Comparison of ENCODE assay signal across 8 mouse cellular contexts in genomic region chr2:26594022-26594346, GRCm38 (mm10). TPM values are rescaled to one million over a fixed set of nuclear protein-coding genes. Genes with fewer than 3 reads are reported as not detected.
DNase-seq lines count a peak whose midpoint lies in the region; ATAC-seq and TF ChIP-seq lines count a peak whose summit lies in the region.
"Had no signal": no experiment of that assay in that cellular context is flagged by ENCODE, and none has a peak within 500 bp of the region (broad histone marks: within the 10 kb centered on the region; RNA-seq: fewer than 3 reads in every experiment).

No protein-coding gene starts in this region.

- H3K27ac ChIP-seq in testis, adult 2 months (ENCODE audit: control insufficient read depth, insufficient read depth, low read depth, low read length) = no peak overlapping the region
- H3K27ac ChIP-seq in heart, embryonic 16.5 days (ENCODE audit: low read length) = no peak overlapping the region
- no peak overlapping the region for H3K27ac ChIP-seq in liver, embryonic 11.5 days (ENCODE audit: low read depth, low read length)
- no peak overlapping the region for H3K27ac ChIP-seq in small intestine, adult 2 months (ENCODE audit: insufficient read depth, low read depth, low read length)
- H3K27ac ChIP-seq in forebrain, embryonic 16.5 days (ENCODE audit: low read length) = no peak overlapping the region
- H3K27ac ChIP-seq: hindbrain, embryonic 15.5 days had no signal

- no peak overlapping the region for H3K4me3 ChIP-seq in testis, adult 2 months (ENCODE audit: control insufficient read depth, low read depth, low read length)
- no peak overlapping the region for H3K4me3 ChIP-seq in heart, embryonic 16.5 days (ENCODE audit: low read length)
- no peak overlapping the region for H3K4me3 ChIP-seq in liver, embryonic 11.5 days (ENCODE audit: low read depth, low read length)
- H3K4me3 ChIP-seq in small intestine, adult 2 months (ENCODE audit: low read depth, low read length) = no peak overlapping the region
- no peak overlapping the region for H3K4me3 ChIP-seq in forebrain, embryonic 16.5 days (replicated peaks; ENCODE audit: low read length)
- H3K4me3 ChIP-seq: hindbrain, embryonic 15.5 days had no signal

- no peaks in the 10 kb centered on the region for H3K27me3 ChIP-seq in testis, adult 2 months (ENCODE audit: control insufficient read depth, insufficient read depth, low read length)
- no peaks in the 10 kb centered on the region for H3K27me3 ChIP-seq in heart, embryonic 16.5 days (ENCODE audit: control insufficient read depth, insufficient read depth, low read length)
- no peaks in the 10 kb centered on the region for H3K27me3 ChIP-seq in liver, embryonic 11.5 days (replicated peaks; ENCODE audit: control insufficient read depth, insufficient read depth, low read length)
- H3K27me3 ChIP-seq in small intestine, adult 2 months (ENCODE audit: control insufficient read depth, insufficient read depth, low read length) = no peaks in the 10 kb centered on the region
- H3K27me3 ChIP-seq in forebrain, embryonic 16.5 days (replicated peaks; ENCODE audit: control insufficient read depth, insufficient read depth, low read length) = no peaks in the 10 kb centered on the region
- H3K27me3 ChIP-seq: hindbrain, embryonic 15.5 days had no signal

- no peak overlapping the region for H3K4me2 ChIP-seq in heart, embryonic 16.5 days (ENCODE audit: low read depth, low read length)
- H3K4me2 ChIP-seq in liver, embryonic 11.5 days = no peak overlapping the region
- H3K4me2 ChIP-seq in forebrain, embryonic 16.5 days (ENCODE audit: low read length) = no peak overlapping the region
- H3K4me2 ChIP-seq: hindbrain, embryonic 15.5 days had no signal

- 54% methylated on average over 9 of the region's 9 CpGs for WGBS in heart, embryonic 16.5 days
- 55% methylated on average over 9 of the region's 9 CpGs for WGBS in liver, embryonic 11.5 days
- WGBS in small intestine, adult 2 months = 29% methylated on average over 9 of the region's 9 CpGs
- 71% methylated on average over 9 of the region's 9 CpGs for WGBS in forebrain, embryonic 16.5 days

- no peaks in the 10 kb centered on the region for H3K36me3 ChIP-seq in testis, adult 2 months (ENCODE audit: control insufficient read depth, insufficient read depth, low read length)
- H3K36me3 ChIP-seq in heart, embryonic 16.5 days (ENCODE audit: control insufficient read depth, insufficient read depth) = peaks cover 16% of the 10 kb centered on the region
- H3K36me3 ChIP-seq in liver, embryonic 11.5 days (ENCODE audit: control insufficient read depth, insufficient read depth, low read length) = peaks cover 6% of the 10 kb centered on the region; the same call in 1 of the 2 replicates
- H3K36me3 ChIP-seq in small intestine, adult 2 months (ENCODE audit: control insufficient read depth, insufficient read depth, low read length) = peaks cover 49% of the 10 kb centered on the region
- H3K36me3 ChIP-seq in forebrain, embryonic 16.5 days (ENCODE audit: control insufficient read depth, insufficient read depth) = no peaks in the 10 kb centered on the region
- H3K36me3 ChIP-seq: hindbrain, embryonic 15.5 days had no signal

- H3K4me1 ChIP-seq in testis, adult 2 months (ENCODE audit: control insufficient read depth, insufficient read depth, low read length) = no peaks in the 10 kb centered on the region; the same call in 1 of the 2 replicates
- H3K4me1 ChIP-seq in heart, embryonic 16.5 days (ENCODE audit: control insufficient read depth, insufficient read depth, low read length) = peaks cover 7% of the 10 kb centered on the region
- H3K4me1 ChIP-seq in liver, embryonic 11.5 days (replicated peaks; ENCODE audit: control insufficient read depth, insufficient read depth, low read length) = peaks cover 12% of the 10 kb centered on the region
- H3K4me1 ChIP-seq in small intestine, adult 2 months (ENCODE audit: control insufficient read depth, insufficient read depth, insufficient read length, low read length) = peaks cover 19% of the 10 kb centered on the region
- no peaks in the 10 kb centered on the region for H3K4me1 ChIP-seq in forebrain, embryonic 16.5 days (replicated peaks; ENCODE audit: control insufficient read depth, insufficient read depth, low read length)
- H3K4me1 ChIP-seq: hindbrain, embryonic 15.5 days had no signal

- no peak for DNase-seq in testis, postnatal 14 days (ENCODE audit: low spot score)
- peak; percentile 44 for DNase-seq in adrenal gland, adult 8-10 months
- peak; percentile 56 for DNase-seq in liver, embryonic 11.5 days (ENCODE audit: low spot score)

- no peaks in the 10 kb centered on the region for H3K9me3 ChIP-seq in heart, embryonic 16.5 days (replicated peaks; ENCODE audit: control insufficient read depth, low read length)
- no peaks in the 10 kb centered on the region for H3K9me3 ChIP-seq in liver, embryonic 11.5 days (ENCODE audit: control insufficient read depth, low read length)
- no peaks in the 10 kb centered on the region for H3K9me3 ChIP-seq in forebrain, embryonic 16.5 days (ENCODE audit: control insufficient read depth, low read length)
- H3K9me3 ChIP-seq: hindbrain, embryonic 15.5 days had no signal

- no peak for TF ChIP-seq POLR2A in testis, adult 2 months (IDR thresholded peaks at IDR 0.05; ENCODE audit: control insufficient read depth, low read depth, low read length)
- TF ChIP-seq POLR2A in small intestine, adult 2 months (IDR thresholded peaks at IDR 0.05; ENCODE audit: low read depth, low read length) = no peak

- ATAC-seq in heart, embryonic 16.5 days (replicated peaks; ENCODE audit: extremely low read depth, insufficient read depth, low FRiP score) = peak; percentile 2
- ATAC-seq in liver, embryonic 11.5 days (replicated peaks; ENCODE audit: low FRiP score) = peak; percentile 42; the same call in 1 of the 2 replicates
- ATAC-seq in forebrain, embryonic 16.5 days = no peak

- TF ChIP-seq CTCF in testis, adult 2 months (IDR thresholded peaks at IDR 0.05; ENCODE audit: control insufficient read depth, insufficient read depth, insufficient replicate concordance, low read depth, low read length) = peak; percentile 13; the same call in 1 of the 2 replicates
- peak; percentile 66; the same call in 1 of the 2 replicates for TF ChIP-seq CTCF in small intestine, adult 2 months (IDR thresholded peaks at IDR 0.05; ENCODE audit: extremely low read depth, insufficient read length, insufficient replicate concordance, low read depth, low read length)

- no peak overlapping the region for H3K9ac ChIP-seq in heart, embryonic 16.5 days (ENCODE audit: low read length)
- no peak overlapping the region for H3K9ac ChIP-seq in liver, embryonic 11.5 days (ENCODE audit: low read depth, low read length)
- H3K9ac ChIP-seq in forebrain, embryonic 16.5 days (replicated peaks; ENCODE audit: low read depth, low read length) = no peak overlapping the region
- H3K9ac ChIP-seq: hindbrain, embryonic 15.5 days had no signal

RNA-seq across cellular contexts. Expression of gene Gm20532, which starts 7.5 kb away (rescaled TPM):
- polyA plus RNA-seq in testis, adult 2 months (2012; rRNA removed) = not detected in 2 replicates
- not detected for total RNA-seq in adrenal gland, adult 8-10 months (2022)
- not detected in 2 replicates for polyA plus RNA-seq in heart, embryonic 16.5 days (2015; fragmentation: Nextera tagmentation; extraction: Ambion mirVana)
- polyA plus RNA-seq in liver, embryonic 11.5 days (2014; fragmentation: Nextera tagmentation; extraction: Ambion mirVana) = not detected in 2 replicates
- not detected in 2 replicates for polyA plus RNA-seq in small intestine, adult 2 months (2012; rRNA removed)
- polyA plus RNA-seq in forebrain, embryonic 16.5 days (2015; fragmentation: Nextera tagmentation; extraction: Ambion mirVana) = not detected in 2 replicates
- polyA plus RNA-seq: hindbrain, embryonic 15.5 days had no signal

RNA-seq across cellular contexts. Expression of gene Agpat2, which starts 10.2 kb away (rescaled TPM):
- polyA plus RNA-seq in testis, adult 2 months (2012; rRNA removed) = 223 and 249 TPM in 2 replicates
- 100 to 1,000 TPM in 3 of 4 experiments, 10 to 100 TPM in 1; 86.0 to 354 (median 247) TPM for total RNA-seq in adrenal gland, adult 8-10 months (2022)
- polyA plus RNA-seq in heart, embryonic 16.5 days (2015; fragmentation: Nextera tagmentation; extraction: Ambion mirVana) = 25.9 and 28.5 TPM in 2 replicates
- 36.1 and 40.1 TPM in 2 replicates for polyA plus RNA-seq in liver, embryonic 11.5 days (2014; fragmentation: Nextera tagmentation; extraction: Ambion mirVana)
- 288 and 515 TPM in 2 replicates for polyA plus RNA-seq in small intestine, adult 2 months (2012; rRNA removed)
- 3.7 and 4.0 TPM in 2 replicates for polyA plus RNA-seq in forebrain, embryonic 16.5 days (2015; fragmentation: Nextera tagmentation; extraction: Ambion mirVana)

RNA-seq across cellular contexts. Expression of gene Egfl7, which starts 14.2 kb away (rescaled TPM):
- polyA plus RNA-seq in testis, adult 2 months (2012; rRNA removed) = 27.4 and 41.2 TPM in 2 replicates
- total RNA-seq in adrenal gland, adult 8-10 months (2022) = 100 to 1,000 TPM; 105 to 245 (median 172) TPM
- polyA plus RNA-seq in heart, embryonic 16.5 days (2015; fragmentation: Nextera tagmentation; extraction: Ambion mirVana) = 188 and 216 TPM in 2 replicates
- polyA plus RNA-seq in liver, embryonic 11.5 days (2014; fragmentation: Nextera tagmentation; extraction: Ambion mirVana) = 161 and 181 TPM in 2 replicates
- 61.1 and 96.8 TPM in 2 replicates for polyA plus RNA-seq in small intestine, adult 2 months (2012; rRNA removed)
- polyA plus RNA-seq in forebrain, embryonic 16.5 days (2015; fragmentation: Nextera tagmentation; extraction: Ambion mirVana) = 59.5 and 61.7 TPM in 2 replicates

RNA-seq across cellular contexts. Expression of gene Fam69b, which starts 34.3 kb away (rescaled TPM):
- 10.3 and 12.0 TPM in 2 replicates for polyA plus RNA-seq in testis, adult 2 months (2012; rRNA removed)
- total RNA-seq in adrenal gland, adult 8-10 months (2022) = 10 to 100 TPM in 2 of 4 experiments, 1 to 10 TPM in 2; 9.1 to 11.9 (median 10.4) TPM
- polyA plus RNA-seq in heart, embryonic 16.5 days (2015; fragmentation: Nextera tagmentation; extraction: Ambion mirVana) = 12.5 and 15.8 TPM in 2 replicates
- polyA plus RNA-seq in liver, embryonic 11.5 days (2014; fragmentation: Nextera tagmentation; extraction: Ambion mirVana) = 10.5 and 11.1 TPM in 2 replicates
- polyA plus RNA-seq in small intestine, adult 2 months (2012; rRNA removed) = 5.0 and 7.7 TPM in 2 replicates
- 106 and 125 TPM in 2 replicates for polyA plus RNA-seq in forebrain, embryonic 16.5 days (2015; fragmentation: Nextera tagmentation; extraction: Ambion mirVana)
